Mouse (Mus musculus): ENCODE data around the gene Crebrf. TPM values are rescaled to one million over a fixed set of nuclear protein-coding genes. Genes with fewer than 3 reads are reported as not detected.

The Crebrf gene
- total and polyA plus RNA-seq, 2 experiments from 2014 or later: 11.8 to 23.8 TPM

GRCm38 (mm10) chr17:26742581-26742980, 27.1 kb downstream of the Crebrf start:
- H3K27me3 ChIP-seq (ENCODE audit: control insufficient read depth, insufficient read depth, low read length): no peaks in the 10 kb centered on the region
- 61% methylated on average over 4 of the region's 4 CpGs for WGBS
- no peak for TF ChIP-seq EP300 (IDR thresholded peaks at IDR 0.05; ENCODE audit: low read depth)
- TF ChIP-seq CTCF (IDR thresholded peaks at IDR 0.05; ENCODE audit: low read depth): no peak

GRCm38 (mm10) chr17:26743294-26743693, 27.8 kb downstream of the Crebrf start:
- Histone ChIP-seq H3K4me2 (ENCODE audit: low read depth, low read length) (no peak overlapping the region), H3K9ac (replicated peaks; ENCODE audit: low read depth, low read length) (no peak overlapping the region), H3K27me3 (ENCODE audit: control insufficient read depth, insufficient read depth, low read length) (no peaks in the 10 kb centered on the region), H3K9me3 (replicated peaks; ENCODE audit: control insufficient read depth, low read length) (no peaks in the 10 kb centered on the region), H3K4me1 (ENCODE audit: control insufficient read depth, insufficient read depth) (no peaks in the 10 kb centered on the region), H3K27ac (ENCODE audit: low read depth) (no peak overlapping the region), H3K4me3 (ENCODE audit: low read depth, low read length) (no peak overlapping the region), H3K36me3 (replicated peaks; ENCODE audit: control insufficient read depth, insufficient read depth, low read length) (peaks cover 8% of the 10 kb centered on the region)
- ATAC-seq (ENCODE audit: insufficient read depth, low read depth): no peak
- WGBS: 50% methylated on average over 1 of the region's 1 CpGs
- TF ChIP-seq CTCF (IDR thresholded peaks at IDR 0.05; ENCODE audit: low read depth) (no peak), EP300 (IDR thresholded peaks at IDR 0.05; ENCODE audit: low read depth) (no peak)
- no peak for DNase-seq (ENCODE audit: low spot score)

More at GRCm38 (mm10) chr17:26742581-26742980, 27.1 kb downstream of the Crebrf start:
- DNase-seq (ENCODE audit: low spot score): no peak
- Histone ChIP-seq H3K4me3 (ENCODE audit: low read depth, low read length) (no peak overlapping the region), H3K9me3 (replicated peaks; ENCODE audit: control insufficient read depth, low read length) (no peaks in the 10 kb centered on the region), H3K4me2 (ENCODE audit: low read depth, low read length) (no peak overlapping the region), H3K36me3 (replicated peaks; ENCODE audit: control insufficient read depth, insufficient read depth, low read length) (peaks cover 8% of the 10 kb centered on the region), H3K9ac (replicated peaks; ENCODE audit: low read depth, low read length) (no peak overlapping the region), H3K27ac (ENCODE audit: low read depth) (no peak overlapping the region), H3K4me1 (ENCODE audit: control insufficient read depth, insufficient read depth) (no peaks in the 10 kb centered on the region)
- ATAC-seq (ENCODE audit: insufficient read depth, low read depth): no peak

DNA sequence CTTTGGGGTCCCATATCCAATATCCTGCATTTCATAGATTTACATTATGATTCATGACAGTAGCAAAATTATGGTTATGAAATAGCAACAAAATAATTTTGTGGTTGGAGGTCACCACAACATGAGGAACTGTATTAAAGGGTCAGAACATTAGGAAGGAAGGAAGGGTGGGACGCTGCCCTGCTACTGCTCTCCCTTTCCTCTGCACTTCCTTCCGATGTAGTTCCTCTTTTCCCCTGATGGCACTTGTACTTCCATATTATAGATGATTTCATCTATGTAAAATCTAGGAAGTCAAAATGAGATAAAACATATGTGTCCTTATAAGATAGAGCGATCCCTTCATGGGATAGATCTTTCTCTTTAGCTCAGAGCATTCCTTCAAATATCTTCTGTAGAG, 34.5 kb downstream of the Crebrf start:
- H3K4me1 ChIP-seq (ENCODE audit: control insufficient read depth, insufficient read depth): no peaks in the 10 kb centered on the region
- no peak overlapping the region for H3K9ac ChIP-seq (replicated peaks; ENCODE audit: low read depth, low read length)
- H3K4me2 ChIP-seq (ENCODE audit: low read depth, low read length): no peak overlapping the region
- no peaks in the 10 kb centered on the region for H3K27me3 ChIP-seq (ENCODE audit: control insufficient read depth, insufficient read depth, low read length)
- no peak overlapping the region for H3K4me3 ChIP-seq (ENCODE audit: low read depth, low read length)
- WGBS: 84% methylated on average over 3 of the region's 3 CpGs
- H3K9me3 ChIP-seq (replicated peaks; ENCODE audit: control insufficient read depth, low read length): no peaks in the 10 kb centered on the region
- TF ChIP-seq EP300 (IDR thresholded peaks at IDR 0.05; ENCODE audit: low read depth) (no peak), CTCF (IDR thresholded peaks at IDR 0.05; ENCODE audit: low read depth) (no peak)
- no peak overlapping the region for H3K27ac ChIP-seq (ENCODE audit: low read depth)
- H3K36me3 ChIP-seq (replicated peaks; ENCODE audit: control insufficient read depth, insufficient read depth, low read length): no peaks in the 10 kb centered on the region; the same call in 1 of the 2 replicates
- no peak for ATAC-seq (ENCODE audit: insufficient read depth, low read depth)
- DNase-seq (ENCODE audit: low spot score): no peak

- H3K4me1 ChIP-seq (ENCODE audit: control insufficient read depth, insufficient read depth): no peaks in the 10 kb centered on the region
- no peak overlapping the region for H3K4me3 ChIP-seq (ENCODE audit: low read depth, low read length)
- ATAC-seq (ENCODE audit: insufficient read depth, low read depth) (no peak), DNase-seq (ENCODE audit: low spot score) (no peak)
- 75% methylated on average over 1 of the region's 1 CpGs for WGBS
- no peak overlapping the region for H3K4me2 ChIP-seq (ENCODE audit: low read depth, low read length)
- H3K9me3 ChIP-seq (replicated peaks; ENCODE audit: control insufficient read depth, low read length): no peaks in the 10 kb centered on the region
- no peaks in the 10 kb centered on the region for H3K36me3 ChIP-seq (replicated peaks; ENCODE audit: control insufficient read depth, insufficient read depth, low read length)
- no peaks in the 10 kb centered on the region for H3K27me3 ChIP-seq (ENCODE audit: control insufficient read depth, insufficient read depth, low read length)
- no peak overlapping the region for H3K27ac ChIP-seq (ENCODE audit: low read depth)
- no peak for TF ChIP-seq CTCF (IDR thresholded peaks at IDR 0.05; ENCODE audit: low read depth)
- TF ChIP-seq EP300 (IDR thresholded peaks at IDR 0.05; ENCODE audit: low read depth): no peak
- no peak overlapping the region for H3K9ac ChIP-seq (replicated peaks; ENCODE audit: low read depth, low read length)
Measured at GRCm38 (mm10) chr17:26752297-26752696, 36.8 kb downstream of the Crebrf start.

GRCm38 (mm10) chr17:26753476-26753875, 38.0 kb downstream of the Crebrf start:
- no peaks in the 10 kb centered on the region for H3K27me3 ChIP-seq (ENCODE audit: control insufficient read depth, insufficient read depth, low read length)
- H3K4me1 ChIP-seq (ENCODE audit: control insufficient read depth, insufficient read depth): no peaks in the 10 kb centered on the region
- H3K27ac ChIP-seq (ENCODE audit: low read depth): no peak overlapping the region
- H3K36me3 ChIP-seq (replicated peaks; ENCODE audit: control insufficient read depth, insufficient read depth, low read length): peaks cover 9% of the 10 kb centered on the region
- no peak for DNase-seq (ENCODE audit: low spot score)
- no peaks in the 10 kb centered on the region for H3K9me3 ChIP-seq (replicated peaks; ENCODE audit: control insufficient read depth, low read length)
- TF ChIP-seq CTCF (IDR thresholded peaks at IDR 0.05; ENCODE audit: low read depth): no peak
- TF ChIP-seq EP300 (IDR thresholded peaks at IDR 0.05; ENCODE audit: low read depth): no peak
- no peak overlapping the region for H3K4me2 ChIP-seq (ENCODE audit: low read depth, low read length)
- whole genome bisulfite sequencing: 81% methylated on average over 2 of the region's 2 CpGs
- no peak for ATAC-seq (ENCODE audit: insufficient read depth, low read depth)
- H3K9ac ChIP-seq (replicated peaks; ENCODE audit: low read depth, low read length): no peak overlapping the region
- no peak overlapping the region for H3K4me3 ChIP-seq (ENCODE audit: low read depth, low read length)

- 79% methylated on average over 5 of the region's 5 CpGs for WGBS
- no peak overlapping the region for H3K4me2 ChIP-seq (ENCODE audit: low read depth, low read length)
- no peaks in the 10 kb centered on the region for H3K9me3 ChIP-seq (replicated peaks; ENCODE audit: control insufficient read depth, low read length)
- H3K36me3 ChIP-seq (replicated peaks; ENCODE audit: control insufficient read depth, insufficient read depth, low read length): peaks cover 21% of the 10 kb centered on the region
- no peak overlapping the region for H3K9ac ChIP-seq (replicated peaks; ENCODE audit: low read depth, low read length)
- H3K27me3 ChIP-seq (ENCODE audit: control insufficient read depth, insufficient read depth, low read length): no peaks in the 10 kb centered on the region
- H3K4me3 ChIP-seq (ENCODE audit: low read depth, low read length): no peak overlapping the region
- H3K27ac ChIP-seq (ENCODE audit: low read depth): no peak overlapping the region
- ATAC-seq (ENCODE audit: insufficient read depth, low read depth) (no peak), DNase-seq (ENCODE audit: low spot score) (no peak)
- TF ChIP-seq CTCF (IDR thresholded peaks at IDR 0.05; ENCODE audit: low read depth): no peak
- no peaks in the 10 kb centered on the region for H3K4me1 ChIP-seq (ENCODE audit: control insufficient read depth, insufficient read depth)
Measured at GRCm38 (mm10) chr17:26767100-26767753, 51.8 kb downstream of the Crebrf start.

Measured in heart, postnatal 0 days (tissue).